Mouse (Mus musculus): ENCODE measurements around the gene Cys1.

The Cys1 gene

DNA sequence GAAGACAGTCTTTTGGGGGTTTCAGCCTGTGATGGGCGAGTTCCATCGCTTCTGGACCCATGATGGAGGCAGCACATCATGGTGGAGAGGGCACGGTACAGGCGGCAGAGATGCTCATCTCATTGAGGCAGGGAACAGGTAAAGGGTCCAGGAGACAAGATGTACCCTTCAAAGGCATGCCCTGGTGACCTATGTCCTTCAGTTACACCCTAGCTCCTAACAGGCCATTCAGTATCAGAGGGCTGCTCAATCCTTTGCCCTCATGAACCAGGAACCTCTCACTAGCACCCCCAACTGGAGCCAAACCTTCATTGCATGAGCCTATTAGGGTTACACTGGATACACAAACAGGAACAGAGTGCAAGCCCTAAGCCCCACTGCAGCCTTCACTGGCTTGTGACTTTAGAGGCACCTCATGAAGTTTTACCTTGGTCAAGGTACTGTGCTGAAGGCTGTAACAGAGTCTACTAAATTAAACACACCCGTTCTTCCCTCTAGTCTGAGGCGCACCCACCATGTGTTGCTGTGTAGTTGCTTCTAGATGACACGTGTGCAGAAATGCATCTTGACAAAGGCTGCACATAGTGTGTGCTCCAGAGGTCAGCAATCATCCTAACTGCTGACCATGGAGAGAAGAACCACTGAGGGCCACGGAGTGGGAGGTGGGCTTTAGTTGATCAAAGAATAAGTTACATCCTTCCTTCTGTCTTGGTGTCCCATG lies 16.0 kb upstream of the Cys1 start:
- no peak for DNase-seq (ENCODE audit: low spot score)

DNA sequence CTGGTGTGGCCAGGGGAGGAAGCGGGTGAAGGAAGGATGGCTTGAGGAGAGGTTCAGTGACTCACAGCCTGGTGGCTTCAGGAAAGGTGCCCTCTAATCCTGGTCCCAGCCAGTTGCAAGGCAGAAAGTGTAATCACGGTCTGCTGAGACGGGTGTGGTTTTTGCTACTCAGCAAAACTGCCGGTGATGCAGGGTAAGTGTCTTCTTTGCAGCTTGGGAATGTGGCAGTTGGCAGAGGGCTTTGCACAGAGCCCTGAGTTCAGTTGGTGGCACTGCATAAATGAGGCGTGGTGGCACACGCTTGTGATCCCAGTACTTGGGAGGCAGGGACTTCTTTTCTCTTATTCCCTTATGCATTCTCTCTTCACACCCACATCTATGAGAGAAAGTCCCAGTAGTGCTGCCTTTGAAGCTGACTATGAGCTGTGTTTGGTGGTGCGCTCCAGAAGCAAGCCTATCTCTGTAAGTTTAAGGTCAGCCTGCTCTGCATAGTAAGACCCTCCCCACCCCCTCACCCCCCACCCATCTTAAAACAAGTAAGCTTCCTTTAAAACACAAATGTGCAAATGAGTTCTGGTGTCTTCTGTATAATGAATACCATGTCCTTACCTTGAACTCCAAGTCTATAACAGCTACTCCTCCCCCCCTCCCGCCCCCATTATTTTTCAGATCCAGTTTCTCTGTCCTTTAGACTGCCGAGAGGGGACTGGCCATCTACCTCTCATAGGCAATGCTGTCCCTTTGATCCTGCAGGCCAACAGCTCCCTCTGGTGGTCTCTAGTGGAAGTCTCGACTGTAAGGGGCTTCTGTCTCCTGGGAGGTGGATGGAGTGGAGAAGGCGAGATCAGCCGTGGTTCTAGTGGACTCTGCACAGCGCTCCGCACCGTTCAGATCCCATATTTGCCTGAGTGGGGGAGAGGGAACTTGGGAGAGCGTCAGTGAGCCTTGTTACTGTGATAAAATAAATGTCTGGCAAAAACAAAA lies 15.2 kb upstream of the Cys1 start:
- DNase-seq (ENCODE audit: low spot score): peak; percentile 89

DNA sequence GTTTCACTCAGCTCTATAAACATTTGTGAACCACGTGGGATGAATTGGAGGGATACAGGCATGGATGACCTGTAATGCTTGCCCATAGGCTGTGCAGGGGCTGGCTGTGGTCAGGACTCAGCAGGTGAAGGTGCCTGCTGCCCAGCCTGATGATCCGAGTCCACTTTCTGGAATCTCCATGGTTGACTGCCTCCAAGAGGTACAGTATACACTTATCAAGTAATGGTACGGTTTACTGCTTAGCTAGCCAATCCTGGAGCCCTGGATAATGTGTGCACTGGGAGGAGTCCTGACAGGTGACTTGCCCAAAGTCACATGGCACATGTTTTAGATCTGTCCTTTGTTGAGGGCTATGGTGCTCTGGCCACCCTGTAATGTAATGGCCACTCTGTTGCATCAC lies 8.7 kb upstream of the Cys1 start:
- no peak for DNase-seq (ENCODE audit: low spot score)

- no peak for DNase-seq (ENCODE audit: low spot score)
These were observed 5.2 kb upstream of the Cys1 start for GRCm38 (mm10) chr12:24686696-24687346.

- no peak for DNase-seq (ENCODE audit: low spot score)
These were observed 4.6 kb upstream of the Cys1 start for GRCm38 (mm10) chr12:24686038-24686695.

- DNase-seq (ENCODE audit: low spot score): no peak
These were observed 1.8 kb upstream of the Cys1 start for GRCm38 (mm10) chr12:24683461-24683860.

- peak; percentile 54 for DNase-seq (ENCODE audit: low spot score)
These were observed 950 bp upstream of the Cys1 start for GRCm38 (mm10) chr12:24682563-24682962.

- DNase-seq (ENCODE audit: low spot score): no peak
These were observed 924 bp downstream of the Cys1 start for GRCm38 (mm10) chr12:24680492-24681285.

DNA sequence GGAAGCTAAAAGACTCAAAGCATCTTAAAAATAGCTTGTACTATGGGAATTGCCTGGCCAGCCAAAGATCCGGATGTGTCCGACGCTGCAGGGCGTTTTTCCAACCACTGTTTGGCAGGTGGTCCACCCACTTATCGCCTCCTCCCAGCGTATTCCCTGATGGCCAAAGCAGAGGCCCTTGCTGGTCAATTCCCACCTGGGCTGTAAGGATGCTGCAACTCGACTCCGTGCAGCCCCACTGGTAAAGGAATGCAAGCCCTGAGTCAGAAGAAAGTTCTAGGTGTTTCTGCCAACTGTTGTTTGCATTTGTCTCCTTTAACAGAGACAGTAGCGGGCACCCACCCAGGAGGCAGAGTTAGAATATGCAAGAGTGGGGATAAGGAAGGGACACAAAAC lies 1.5 kb downstream of the Cys1 start:
- DNase-seq (ENCODE audit: low spot score): peak; percentile 41

- no peak for DNase-seq (ENCODE audit: low spot score)
These were observed 19.5 kb downstream of the Cys1 start for GRCm38 (mm10) chr12:24662131-24662530.

GRCm38 (mm10) chr12:24661100-24661499 lies 20.5 kb downstream of the Cys1 start:
- no peak for DNase-seq (ENCODE audit: low spot score)

GRCm38 (mm10) chr12:24659923-24660322 lies 21.7 kb downstream of the Cys1 start:
- no peak for DNase-seq (ENCODE audit: low spot score)

DNA sequence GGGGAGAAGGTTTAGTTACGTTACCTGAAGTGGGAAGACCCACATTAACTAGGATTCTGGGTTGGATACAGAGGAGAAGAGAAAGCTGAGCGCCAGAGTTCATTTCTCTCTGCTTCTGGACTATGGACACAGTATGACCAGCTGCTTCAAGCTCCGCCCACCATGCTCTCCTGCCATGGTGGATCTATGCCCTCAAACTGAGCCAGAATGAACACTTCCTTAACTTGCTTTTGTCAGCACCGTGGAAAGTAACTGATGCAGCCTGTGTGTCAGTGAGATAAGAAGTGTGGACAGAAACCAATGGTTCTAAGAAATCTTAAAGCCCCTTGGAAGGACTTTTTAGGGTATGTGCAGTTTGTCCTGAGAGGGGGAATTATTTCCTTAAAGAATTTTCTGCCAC lies 22.6 kb downstream of the Cys1 start:
- DNase-seq (ENCODE audit: low spot score): no peak

DNA sequence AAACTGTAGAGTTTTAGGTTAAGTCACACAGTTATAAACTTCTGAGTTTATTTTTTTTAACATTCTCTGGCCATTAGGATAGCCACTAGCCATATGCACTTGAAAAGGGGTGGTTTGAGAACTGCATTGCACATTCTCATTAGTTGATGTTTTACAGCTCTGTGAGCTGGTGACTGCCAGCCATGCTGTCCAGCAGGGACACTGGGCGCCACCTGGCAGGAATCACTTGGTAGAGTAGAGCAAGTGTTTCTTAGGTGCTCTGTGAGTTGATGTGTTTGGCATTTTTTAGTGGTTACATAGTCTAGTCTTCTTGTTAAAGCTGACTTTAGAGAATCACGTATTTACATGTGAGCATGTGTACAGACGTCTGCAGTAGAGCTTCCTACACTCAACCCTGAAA lies 25.2 kb downstream of the Cys1 start:
- no peak for DNase-seq (ENCODE audit: low spot score)

DNA sequence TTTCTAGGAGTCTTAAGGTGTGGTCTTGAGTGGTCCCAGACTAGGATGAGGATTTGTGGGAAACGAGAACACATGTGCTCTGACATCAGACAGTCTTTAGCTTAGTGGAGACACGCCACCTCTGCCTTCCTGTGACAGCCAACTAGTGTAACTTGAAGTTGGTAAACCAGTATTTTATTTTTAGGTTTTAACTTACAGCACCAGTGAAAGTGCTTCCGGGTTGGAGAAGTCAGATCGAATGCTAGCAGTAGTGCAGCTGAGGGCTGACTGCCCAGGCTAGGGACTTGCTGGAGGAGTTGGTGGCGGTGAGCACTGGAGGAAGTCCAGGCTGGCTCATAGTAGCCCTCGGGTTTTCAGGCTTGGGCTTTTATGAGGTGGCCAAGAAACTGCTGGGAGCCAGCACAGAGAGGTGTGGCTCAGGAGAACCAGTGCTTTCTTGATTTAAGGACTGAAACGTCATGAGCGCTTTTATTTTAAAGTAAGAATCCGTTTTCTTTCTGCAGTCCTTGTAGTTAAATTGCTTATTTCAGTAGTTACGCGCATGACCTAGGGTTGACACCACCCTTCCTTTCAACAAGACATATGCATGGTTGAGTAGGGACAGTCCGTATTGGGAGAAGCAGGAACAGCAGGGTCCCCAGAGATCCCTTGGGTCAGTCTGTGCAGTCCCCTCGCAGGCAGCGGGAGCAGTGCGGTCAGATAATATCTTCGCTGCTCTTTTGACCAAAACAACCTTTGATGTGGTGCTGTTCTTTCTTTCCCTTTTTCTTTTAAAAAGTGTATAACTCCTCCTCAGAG lies 27.3 kb downstream of the Cys1 start:
- no peak for DNase-seq (ENCODE audit: low spot score)

- peak; percentile 98 for DNase-seq (ENCODE audit: low spot score)
These were observed 29.8 kb downstream of the Cys1 start for GRCm38 (mm10) chr12:24651642-24652342.

DNA sequence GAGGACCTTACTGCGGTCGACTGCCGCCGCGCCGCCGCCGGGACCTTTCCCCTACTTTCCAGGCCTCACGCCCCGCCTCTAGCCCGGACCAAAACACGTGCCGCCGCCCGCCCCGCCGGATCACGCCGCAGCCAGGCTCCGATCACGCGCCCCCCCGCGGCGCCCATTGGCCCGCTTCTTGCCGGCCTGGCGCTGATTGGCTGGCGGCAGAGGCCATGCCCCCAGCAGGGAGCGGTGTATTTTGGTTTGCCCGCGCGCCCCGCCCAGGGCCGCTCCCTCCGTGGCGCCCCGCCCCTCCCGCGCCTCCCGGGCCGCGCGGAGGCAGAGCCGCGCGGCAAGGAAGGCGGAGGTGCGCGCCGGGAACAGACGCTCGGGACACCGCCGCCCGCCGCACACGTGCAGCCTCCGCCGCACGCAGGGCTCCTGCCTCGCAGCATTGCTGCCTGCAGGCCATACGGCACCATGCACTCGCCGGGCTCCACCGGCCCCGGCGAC lies 30.5 kb downstream of the Cys1 start, which contains the start of gene Klf11:
Gene Klf11 (plus strand): TSS at position 212 of the 495 bp plus-strand sequence.
- DNase-seq (ENCODE audit: low spot score): peak; percentile 98

DNA sequence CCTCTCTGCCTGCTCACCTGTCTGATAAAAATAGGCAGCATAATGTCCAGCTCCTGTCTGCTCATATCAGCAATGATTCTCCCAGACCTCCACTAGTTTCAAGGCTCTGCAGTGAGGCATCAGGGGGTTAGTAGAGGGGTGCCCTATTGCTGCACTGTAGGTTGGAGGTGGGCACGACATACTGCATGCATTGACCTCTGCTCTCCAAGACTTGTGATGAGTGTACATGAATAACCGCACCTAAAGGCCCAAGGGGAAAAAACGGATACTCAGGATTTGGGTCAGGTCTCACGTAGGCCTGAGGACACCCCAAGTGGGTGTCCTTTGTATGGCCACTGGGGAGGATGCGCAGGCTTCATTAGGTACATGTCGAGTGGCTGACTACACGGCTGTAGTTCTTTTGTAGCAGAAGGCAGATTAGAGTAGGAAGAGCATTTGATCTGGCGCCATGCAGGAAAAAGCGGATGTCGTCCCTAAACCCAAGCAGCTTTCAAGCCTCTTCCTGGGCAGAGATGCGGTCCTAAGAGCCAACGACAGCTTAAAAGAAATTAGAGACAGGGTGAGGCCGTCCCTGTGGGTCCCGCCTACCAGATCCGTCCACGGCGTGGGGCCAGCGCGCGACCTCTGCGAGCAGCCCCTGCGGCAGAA lies 31.1 kb downstream of the Cys1 start:
- DNase-seq (ENCODE audit: low spot score): no peak

- DNase-seq (ENCODE audit: low spot score): no peak
These were observed 33.5 kb downstream of the Cys1 start for GRCm38 (mm10) chr12:24648094-24648493.
